Mouse (Mus musculus) lung, postnatal 36 days (tissue): ENCODE measurements around the gene Tmem11.
"Not testable (repeated sequence)": the region's sequence is repeated elsewhere in the genome, so short reads cannot be mapped to it uniquely, and the experiment has no call there.

Source experiments
- DNase-seq: peaks from one replicate; pipeline ENCODE4 v3.0.0; 2022; ENCODE audit warnings: mixed read lengths

The Tmem11 gene

DNA sequence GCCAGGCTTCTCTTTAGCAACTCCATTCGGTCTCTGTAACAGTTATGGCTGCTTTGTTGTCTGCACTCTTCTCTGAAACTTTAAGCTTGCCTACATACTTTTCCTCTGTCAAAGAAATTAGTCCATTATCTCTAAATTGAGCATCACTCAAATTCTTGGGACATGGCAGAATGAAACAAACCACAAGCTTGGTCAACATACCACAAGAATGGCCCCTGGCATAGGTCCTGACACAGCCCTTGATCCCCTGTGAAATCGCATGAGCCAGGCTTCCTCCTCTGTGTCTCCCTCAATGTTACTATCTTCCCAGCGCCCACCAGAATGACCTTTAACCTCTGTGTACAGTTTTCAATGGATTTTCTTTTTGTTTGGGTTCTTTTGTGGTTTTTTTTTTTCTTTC, 3.3 kb upstream of the Tmem11 start:
- DNase-seq: no peak

DNA sequence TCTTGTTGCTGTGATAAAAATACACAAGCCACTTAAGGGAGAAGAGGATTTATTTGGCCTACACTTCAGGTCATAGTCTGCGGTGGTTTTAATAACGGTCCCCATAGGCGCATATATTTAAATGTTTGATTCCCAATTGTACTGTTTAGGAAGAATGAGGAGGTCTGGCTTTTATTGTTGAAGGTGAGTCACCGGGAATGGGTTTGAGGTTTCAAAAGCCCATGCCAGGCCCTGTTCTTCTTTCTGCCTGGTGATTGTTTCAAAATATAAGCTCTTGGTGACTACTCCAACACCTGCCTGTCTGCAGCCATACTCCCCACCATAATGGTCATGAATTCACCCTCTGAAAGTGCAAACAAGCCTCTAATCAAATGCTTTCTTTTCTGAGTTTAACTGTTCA, 1.5 kb upstream of the Tmem11 start:
- DNase-seq: no peak

DNA sequence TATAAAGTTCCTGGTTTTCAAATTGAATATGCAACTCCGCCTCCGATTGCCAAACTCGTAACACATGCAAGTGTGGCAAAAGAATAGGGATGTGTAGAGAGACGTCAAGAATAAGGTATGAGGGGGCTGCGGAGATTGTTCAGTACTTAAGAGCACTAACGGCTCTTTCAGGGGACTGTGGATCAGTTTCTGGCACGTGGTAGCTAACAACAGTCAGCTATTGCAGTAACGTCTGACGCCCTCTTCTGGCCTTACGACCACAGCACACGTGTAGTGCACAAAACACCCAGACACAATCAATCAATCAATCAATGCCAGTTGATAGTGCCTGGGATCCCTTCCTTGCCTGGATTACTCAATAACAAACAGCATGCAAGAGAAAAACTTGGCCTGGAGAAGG, 351 bp upstream of the Tmem11 start:
- peak; percentile 79 for DNase-seq

GRCm38 (mm10) chr11:60878056-60878612, 938 bp downstream of the Tmem11 start:
- DNase-seq: peak; percentile 86

DNA sequence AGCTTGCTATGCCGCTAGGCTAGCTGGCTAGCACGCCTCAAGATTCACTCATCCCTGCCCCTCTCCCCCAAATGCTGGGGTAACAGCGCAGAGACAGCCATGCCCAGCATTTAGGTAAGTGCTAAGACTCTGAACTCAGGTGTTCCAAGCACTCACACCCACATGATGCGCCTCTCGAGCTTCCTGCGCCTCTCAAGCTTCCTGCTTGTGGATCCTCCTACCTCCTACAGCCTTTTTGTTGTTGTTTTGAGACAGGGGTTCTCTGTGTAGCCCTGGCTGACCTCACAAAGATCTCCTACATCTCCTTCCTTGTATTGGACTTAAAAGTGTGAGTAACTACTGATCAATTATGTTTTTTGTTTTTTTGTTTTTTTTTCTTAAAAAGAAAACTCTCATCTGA, 6.0 kb downstream of the Tmem11 start:
- DNase-seq: no peak

DNA sequence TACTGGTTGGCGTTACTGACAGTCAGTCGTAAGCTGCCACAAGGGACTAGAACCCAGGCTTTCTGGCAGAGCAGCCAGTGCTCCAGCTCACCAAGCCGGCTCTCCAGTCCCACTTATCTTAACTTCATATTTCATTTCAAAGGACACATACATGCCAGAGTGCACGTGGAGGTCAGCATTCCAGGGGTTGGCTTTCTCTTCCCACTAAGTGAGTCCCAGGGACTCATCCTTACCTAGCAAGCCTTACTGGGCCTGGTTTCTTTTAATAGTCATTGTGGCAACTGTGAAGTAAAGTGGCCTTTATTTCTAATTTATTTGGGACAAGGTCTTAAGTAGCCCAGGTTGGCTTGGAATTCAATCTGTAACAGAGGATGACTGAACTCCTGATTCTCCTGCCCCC, 7.7 kb downstream of the Tmem11 start:
- no peak for DNase-seq

DNA sequence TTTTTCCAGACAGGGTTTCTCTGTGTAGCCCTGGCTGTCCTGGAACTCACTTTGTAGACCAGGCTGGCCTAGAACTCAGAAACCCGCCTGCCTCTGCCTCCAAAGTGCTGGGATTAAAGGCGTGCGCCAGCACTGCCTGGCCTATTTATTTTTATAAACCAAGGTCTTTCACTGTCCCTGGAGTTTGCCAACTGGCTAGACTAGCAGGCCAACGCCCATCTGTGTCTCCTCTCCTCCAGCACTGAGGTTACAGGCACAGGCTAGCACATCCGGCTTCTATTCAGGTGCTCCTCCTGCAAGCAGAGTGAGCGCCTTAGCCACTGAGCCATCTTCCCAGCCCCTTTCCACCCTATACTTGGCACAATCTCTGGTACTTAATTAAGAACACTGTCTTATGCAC, 9.6 kb downstream of the Tmem11 start:
- DNase-seq: not testable (repeated sequence)

DNA sequence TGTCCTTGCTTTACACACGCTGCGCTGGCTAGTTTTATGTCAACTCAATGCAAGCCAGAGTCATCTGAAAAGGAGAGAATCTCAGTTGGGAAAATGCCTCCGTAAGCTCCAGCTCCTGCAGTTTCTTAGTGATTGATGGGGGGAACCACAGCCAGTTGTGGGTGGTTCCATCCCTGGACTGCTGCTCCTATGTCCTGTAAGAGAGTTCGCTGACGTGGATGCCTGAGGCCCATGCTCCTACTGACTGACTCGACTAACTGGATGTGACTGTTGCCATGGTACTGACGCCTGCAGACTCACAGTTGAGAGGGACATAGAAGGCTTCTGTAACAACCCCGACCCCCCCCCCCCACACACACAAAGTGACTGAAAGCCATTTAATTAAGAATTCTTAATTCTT, 11.2 kb downstream of the Tmem11 start:
- DNase-seq: no peak

GRCm38 (mm10) chr11:60867456-60867855, 11.6 kb downstream of the Tmem11 start:
- DNase-seq: peak; percentile 56

- no peak for DNase-seq
These were observed 13.1 kb downstream of the Tmem11 start for GRCm38 (mm10) chr11:60866021-60866420.

- DNase-seq: no peak
These were observed 14.2 kb downstream of the Tmem11 start for GRCm38 (mm10) chr11:60864916-60865315.

GRCm38 (mm10) chr11:60864166-60864565, 14.9 kb downstream of the Tmem11 start:
- DNase-seq: no peak

- DNase-seq: peak; percentile 32
These were observed 15.9 kb downstream of the Tmem11 start for GRCm38 (mm10) chr11:60863196-60863595.

DNA sequence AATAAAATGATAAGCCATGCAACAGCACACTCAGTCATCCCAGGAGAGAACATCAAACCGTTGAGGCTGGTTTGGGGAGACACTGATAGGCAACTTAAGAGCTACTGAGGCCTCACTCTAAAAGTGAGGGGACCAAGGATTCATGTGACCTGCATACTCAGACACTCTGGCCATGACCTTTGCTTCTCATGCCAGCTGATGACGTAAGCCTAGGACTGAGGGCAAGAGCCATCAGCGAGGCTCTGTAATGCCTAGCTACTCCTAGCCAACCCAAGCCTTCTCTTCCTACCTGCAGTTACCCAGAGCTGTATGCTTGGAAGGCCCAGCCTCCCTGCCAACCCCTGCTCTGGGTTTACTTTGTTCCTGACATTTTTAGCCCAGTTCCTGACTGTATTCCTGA, 17.1 kb downstream of the Tmem11 start:
- no peak for DNase-seq

- no peak for DNase-seq
These were observed 22.5 kb downstream of the Tmem11 start for GRCm38 (mm10) chr11:60856587-60856986.

DNA sequence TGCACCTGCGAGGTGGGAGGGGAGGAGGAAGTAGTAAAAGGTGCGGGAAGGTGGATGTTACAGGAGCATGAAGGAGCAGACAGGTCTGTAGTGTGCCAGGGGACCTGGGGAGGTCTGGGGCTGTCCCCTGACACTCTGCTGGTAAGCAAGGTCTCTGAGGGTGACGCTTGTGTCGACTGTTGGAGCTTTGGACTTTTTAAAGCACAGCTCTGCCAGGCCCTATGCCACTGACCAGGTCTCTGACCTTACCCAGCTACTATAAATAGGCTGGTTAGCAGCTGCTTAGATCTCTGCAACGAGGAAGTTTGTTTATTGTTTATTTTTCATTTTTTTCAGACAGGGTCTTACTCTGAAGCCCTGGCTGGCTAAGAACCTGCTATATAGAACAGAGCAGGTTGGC, 33.7 kb downstream of the Tmem11 start:
- DNase-seq: no peak

GRCm38 (mm10) chr11:60843412-60843811, 35.7 kb downstream of the Tmem11 start:
- DNase-seq: no peak

DNA sequence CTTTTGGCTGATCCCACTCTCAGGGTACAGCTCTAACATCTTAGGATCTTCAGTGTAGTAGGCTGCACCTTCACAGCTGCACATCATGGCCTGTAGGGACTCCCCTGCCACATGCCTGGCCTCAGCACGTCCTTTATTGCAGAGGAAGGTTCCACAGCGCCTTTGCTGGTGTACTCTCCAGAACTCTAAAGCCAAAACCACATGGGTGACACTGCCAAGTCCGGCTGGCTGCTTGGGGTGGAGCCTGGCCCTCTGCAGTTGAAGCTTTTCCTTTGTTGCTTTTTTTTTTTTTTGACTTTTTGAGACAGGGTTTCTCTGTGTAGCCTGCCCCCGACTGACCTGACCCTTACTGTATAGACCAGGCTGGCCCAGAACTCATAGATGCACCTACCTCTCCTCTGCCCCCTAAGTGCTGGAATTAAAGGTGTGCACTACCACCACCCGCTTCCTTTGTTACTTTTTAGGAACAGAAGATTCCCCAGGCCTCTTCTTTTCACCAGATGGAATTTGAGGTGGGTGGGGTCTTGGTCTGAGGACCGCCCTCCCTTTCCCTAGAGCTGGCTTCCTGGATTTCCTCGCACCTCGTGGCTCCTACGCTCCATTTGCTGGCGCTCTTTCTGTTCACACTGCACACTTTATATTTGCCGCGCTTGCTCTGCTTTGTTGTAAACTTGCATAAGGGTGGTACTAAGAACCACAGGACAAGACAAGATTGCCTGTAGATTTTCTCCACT, 37.4 kb downstream of the Tmem11 start:
- DNase-seq: no peak

- peak; percentile 33 for DNase-seq
These were observed 41.2 kb downstream of the Tmem11 start for GRCm38 (mm10) chr11:60837644-60838406.

- no peak for DNase-seq
These were observed 42.2 kb downstream of the Tmem11 start for GRCm38 (mm10) chr11:60836897-60837296.

GRCm38 (mm10) chr11:60830433-60831052, 48.5 kb downstream of the Tmem11 start, which contains the start of gene Dhrs7b:
TSS of gene Dhrs7b (plus strand) at chr11:60830631.
- peak; percentile 95 for DNase-seq

DNA sequence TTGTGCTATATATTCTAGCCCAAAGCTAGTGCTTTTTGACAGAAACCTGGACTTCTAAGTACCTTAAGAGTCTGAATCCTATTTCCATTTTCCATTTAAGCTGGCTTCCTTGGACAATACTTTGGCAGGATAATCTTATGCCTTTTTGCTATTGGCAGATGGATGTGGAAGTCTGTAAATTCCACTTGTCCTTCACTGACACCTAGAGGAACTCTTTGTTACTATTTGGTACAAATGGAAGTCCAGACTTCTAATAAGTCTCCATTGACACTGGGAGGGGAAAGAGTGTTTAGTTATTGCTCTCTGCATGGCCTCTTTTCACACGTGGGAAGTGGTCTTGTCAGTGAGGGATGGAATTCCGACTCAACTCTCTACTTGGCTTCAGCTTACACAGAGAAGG, 50.2 kb downstream of the Tmem11 start:
- peak; percentile 45 for DNase-seq

- DNase-seq: no peak
These were observed 51.7 kb downstream of the Tmem11 start for GRCm38 (mm10) chr11:60827241-60827945.
